Mouse (Mus musculus): ENCODE results near the gene Hydin.
"Not testable (repeated sequence)": the region's sequence is repeated elsewhere in the genome, so short reads cannot be mapped to it uniquely, and the experiment has no call there.

Hydin gene

DNA sequence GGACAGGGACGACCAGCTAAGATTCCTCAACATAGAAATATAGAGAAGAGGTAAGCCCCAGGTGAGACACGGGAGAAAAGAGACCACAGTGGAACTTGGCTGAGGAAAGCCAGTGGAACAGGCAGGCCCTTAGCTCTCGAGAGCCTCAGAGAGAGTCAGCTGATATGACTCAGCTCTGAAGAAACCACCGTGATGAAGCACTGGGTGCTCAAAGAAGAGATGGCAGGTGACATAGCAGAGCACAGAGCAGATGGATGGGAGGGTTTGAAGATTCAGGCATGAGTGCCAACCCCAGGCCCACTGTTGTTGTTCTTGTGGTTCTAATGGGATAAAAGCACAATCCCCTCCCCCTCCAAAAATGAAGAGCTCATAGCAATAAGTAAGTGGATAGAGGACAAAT is 190.6 kb downstream of the Hydin start:
- no peak for DNase-seq

DNA sequence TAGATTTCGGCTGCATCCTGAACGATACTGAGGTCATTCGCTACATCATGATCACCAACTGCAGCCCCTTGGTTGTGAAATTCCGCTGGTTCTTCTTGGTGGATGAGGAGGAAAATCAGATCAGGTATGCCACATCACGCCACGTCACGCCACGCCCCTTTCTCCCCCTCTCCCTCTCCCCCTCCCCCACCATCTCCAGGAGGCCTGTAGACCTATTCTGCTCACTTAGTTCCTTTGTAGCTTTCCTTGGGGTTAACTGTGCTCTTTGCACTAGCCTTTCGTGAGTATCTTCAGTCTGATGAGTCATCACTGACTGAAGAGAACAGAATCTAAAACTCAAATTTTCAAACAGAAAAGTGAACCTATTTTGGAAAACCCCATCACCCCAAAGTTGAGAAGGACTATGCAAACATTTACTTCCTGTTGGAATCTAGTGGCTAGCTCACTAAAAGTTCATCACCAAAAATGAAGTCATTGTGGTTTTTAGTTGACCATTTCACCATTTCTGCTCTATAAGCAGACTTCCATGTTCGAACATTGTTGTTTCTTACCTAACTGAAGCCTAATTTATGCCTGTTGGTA is 195.9 kb downstream of the Hydin start:
- no peak for DNase-seq

DNA sequence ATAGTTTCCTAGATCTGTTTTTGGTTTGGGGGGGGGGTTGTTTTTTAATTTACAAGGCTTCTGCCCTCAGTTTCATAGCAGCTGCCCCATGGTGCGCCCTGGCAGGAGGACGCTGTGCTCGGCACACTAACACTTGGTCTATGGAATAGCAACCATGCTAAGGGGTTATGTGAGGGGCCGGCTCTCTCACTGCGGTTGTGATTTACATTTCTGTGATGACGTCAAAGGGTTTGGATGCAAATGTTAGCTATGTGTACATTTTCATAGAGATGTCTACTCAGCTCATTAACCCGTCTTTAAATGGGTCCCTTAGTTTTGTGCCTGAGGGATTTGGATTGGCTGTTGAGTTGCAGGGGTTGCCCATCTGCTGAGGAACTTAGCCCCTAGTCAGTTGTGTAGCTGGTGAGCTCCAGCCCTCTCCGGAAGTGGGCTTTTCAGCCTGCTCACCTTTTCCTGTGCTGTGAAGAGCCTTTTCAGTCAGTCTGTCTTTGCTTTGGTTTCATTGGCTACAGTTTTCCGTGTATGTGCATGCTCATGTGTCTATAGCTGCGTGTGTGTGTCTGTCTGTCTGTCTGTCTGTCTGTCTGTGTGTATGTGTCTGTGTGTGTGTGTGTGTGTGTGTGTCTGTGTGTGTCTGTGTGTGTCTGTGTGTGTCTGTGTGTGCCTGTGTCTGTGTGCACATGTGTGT is 197.1 kb downstream of the Hydin start:
- DNase-seq = no peak

GRCm38 (mm10) chr8:110465606-110466005 is 198.8 kb downstream of the Hydin start:
- no peak for DNase-seq

- no peak for DNase-seq
Observed at GRCm38 (mm10) chr8:110477256-110477655, 210.5 kb downstream of the Hydin start.

DNA sequence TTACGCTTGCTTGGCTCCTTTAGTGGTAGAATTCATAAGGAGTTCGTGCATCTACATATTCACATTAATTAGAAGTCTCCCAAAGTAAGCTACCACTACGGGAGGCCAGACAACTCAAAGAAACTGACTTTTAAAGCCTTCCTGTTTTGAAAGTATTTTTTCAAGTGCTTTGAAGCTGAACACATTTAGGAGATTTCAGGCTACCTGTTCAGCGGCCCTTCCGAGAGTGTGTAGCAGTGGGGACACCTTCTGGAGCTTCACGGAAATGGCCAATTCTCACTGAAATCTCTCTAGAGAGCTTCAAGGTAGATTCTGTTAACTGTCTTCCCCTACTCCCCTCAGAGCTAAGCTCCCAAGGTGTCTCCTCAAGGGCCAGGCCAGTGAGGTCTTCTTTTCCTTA is 211.8 kb downstream of the Hydin start:
- no peak for DNase-seq

GRCm38 (mm10) chr8:110479401-110479800 is 212.6 kb downstream of the Hydin start:
- DNase-seq = no peak

DNA sequence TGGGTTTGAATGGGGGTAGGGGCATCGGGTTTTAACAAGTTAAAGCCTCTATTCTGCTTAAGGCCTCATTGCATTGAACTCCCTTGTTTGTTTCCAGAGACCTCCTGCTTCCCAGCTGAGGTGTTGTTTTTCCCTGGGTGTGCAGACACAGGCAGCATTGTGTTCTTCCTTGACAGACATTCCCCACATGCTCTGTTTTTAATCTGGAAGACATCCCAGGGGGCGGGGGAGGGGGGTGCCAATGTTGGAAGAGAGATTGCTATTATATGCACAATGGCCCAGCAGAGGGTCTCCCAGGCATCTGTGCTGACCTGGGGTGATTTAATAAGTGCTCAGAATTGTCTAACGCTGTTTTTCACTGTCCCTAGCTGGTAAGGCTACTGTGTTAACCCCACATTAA is 215.5 kb downstream of the Hydin start:
- no peak for DNase-seq

DNA sequence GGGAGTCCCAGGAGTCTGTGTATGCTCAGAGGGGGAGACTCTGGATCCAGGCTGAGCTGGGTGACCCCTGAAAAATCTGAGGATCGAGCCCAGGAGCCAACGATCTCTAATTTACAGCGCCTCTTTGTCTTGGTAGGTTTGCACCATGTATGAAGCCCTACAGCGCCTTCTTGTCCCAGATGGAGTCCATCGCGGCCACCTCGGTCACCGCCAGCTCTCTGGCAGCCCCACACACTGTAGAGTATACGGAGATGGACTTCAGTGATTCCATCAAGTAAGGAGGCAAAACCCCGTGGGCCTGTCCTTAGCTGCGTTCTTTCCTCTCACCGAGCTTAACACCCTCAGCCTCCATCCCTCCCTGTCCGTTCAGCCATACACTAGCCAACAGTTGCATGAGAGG is 218.5 kb downstream of the Hydin start:
- no peak for DNase-seq

- DNase-seq = no peak
Observed at GRCm38 (mm10) chr8:110486020-110486419, 219.2 kb downstream of the Hydin start.

DNA sequence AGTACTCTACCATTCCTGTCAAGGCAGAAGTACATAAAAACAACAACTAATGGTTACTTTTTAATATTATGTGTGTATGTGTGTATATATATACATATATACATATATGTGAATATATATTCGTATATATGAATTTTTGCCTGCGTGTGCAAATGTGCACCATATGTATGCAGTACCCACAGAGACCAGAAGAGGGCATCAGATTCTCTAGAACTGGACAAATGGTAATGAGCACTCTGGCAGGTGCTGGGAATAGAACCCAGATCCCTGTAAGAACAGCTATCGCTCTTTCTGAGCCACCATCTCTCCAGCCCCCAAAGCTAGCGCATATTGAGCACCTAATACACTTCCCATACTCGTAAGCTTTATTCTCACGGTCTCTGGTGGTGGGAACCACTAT is 220.9 kb downstream of the Hydin start:
- DNase-seq = no peak

- DNase-seq = peak; percentile 10
Observed at GRCm38 (mm10) chr8:110489344-110489743, 222.6 kb downstream of the Hydin start.

GRCm38 (mm10) chr8:110491118-110491517 is 224.3 kb downstream of the Hydin start:
- no peak for DNase-seq

DNA sequence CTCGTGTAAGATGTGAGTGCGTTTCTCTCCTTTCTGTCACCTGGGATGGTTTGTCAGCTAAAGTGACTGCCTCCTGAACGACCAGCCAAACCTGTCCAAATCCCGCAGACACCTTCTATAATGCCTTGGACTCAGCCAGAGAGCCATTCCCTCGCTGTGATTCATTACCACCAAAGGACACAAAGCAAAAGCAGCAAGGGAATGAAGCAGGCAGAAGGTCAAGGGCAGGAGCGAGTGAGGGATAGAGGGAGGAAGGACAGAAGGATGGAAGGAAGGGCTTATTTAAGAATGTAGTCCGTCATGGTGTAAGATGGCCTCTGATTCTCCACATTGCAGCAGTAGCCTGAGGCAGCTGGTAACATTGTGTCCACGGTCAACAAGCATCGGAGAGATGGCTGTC is 229.5 kb downstream of the Hydin start:
- no peak for DNase-seq

DNA sequence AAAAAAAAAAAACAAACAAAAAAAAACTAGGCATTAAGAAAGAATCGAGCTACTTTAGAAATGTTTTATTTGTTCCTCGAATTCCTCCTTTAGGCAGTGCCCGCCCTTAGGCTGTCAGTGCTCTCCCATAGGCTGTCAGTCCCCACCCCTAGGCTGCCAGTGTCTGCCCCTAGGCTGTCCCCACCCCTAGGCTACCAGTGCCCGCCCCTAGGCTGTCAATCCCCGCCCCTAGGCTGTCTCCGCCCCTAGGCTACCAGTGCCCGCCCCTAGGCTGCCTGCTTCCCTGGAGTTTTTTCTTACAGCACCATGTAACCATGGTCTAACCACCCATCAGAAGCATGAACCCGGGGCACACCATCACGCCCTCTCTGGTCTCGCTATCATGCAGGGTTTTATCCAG is 233.5 kb downstream of the Hydin start:
- DNase-seq = no peak

DNA sequence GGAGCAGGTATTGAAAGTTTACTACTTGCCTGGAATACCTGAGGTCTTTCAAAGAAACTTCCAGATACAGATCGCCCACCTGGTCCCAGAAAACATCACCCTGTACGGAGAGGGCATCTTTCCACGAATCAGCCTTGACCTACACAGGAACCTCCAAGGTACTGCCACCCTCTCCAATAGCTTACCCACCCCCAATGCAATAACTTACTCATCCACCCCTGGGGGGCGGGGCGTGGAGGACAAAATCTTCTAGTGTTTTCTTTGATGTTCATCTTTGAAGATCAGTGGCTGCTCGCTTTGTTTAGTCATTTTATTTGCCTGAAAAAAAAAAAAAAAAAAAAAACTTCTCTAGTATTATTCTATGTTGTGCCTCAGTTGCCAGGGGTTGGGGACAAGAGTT is 233.9 kb downstream of the Hydin start:
- no peak for DNase-seq

DNA sequence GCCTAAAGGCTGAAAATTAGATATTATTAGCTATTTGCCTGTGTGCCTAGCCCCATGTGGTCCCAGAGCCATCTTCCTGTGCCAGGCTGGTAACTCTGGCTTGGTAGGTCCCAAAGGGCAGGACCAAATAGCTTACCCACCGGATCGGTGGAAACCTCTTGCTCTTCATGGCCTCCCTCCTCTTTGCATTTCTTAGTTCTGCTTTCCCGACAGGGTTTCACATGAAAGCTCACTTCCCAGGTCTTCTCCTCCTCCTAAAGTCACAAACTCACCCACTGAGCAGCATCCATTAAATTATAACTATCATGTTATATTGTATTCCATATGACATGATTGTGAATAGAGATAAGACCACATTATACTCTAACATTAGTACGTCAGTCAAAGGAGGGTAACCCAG is 234.6 kb downstream of the Hydin start:
- DNase-seq = no peak

DNA sequence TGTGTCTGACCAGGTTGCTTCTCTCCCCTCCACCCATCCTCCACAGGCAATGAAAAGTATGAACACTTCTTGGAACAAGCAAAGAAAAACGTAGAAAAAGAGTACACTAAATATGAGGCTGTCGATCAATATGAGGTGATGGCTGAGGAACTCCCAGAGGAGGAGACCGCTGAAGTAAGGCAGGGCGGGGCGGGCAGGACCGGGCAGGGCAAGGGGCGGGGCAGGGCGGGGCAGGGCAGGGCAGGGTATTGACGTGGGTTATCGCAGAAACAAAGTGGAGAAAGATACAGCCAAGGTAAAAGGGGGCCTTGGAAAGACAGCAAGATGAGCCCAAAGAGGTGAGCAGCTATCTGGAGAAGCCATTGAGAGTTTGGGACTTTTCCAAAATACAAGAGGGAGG is 236.1 kb downstream of the Hydin start:
- no peak for DNase-seq

DNA sequence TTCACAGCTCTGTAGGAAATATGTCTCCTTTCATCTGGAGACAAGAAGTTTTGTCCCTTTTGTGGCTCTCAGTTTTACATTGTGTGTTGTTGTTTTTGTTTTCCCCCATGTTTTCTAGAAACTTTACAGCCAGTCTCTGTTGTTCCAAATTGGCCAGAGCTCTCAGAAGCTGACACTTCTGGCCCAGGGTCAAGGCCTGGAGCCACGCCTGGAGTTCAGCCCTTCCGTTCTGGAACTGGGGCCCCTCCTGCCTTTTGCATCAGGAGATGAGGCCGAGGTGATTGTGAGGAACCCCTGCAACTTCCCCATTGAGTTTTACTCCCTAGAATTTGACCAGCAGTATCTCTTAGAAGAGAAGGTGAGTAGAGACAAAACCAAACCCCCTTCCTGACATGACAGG is 242.0 kb downstream of the Hydin start:
- DNase-seq = no peak

DNA sequence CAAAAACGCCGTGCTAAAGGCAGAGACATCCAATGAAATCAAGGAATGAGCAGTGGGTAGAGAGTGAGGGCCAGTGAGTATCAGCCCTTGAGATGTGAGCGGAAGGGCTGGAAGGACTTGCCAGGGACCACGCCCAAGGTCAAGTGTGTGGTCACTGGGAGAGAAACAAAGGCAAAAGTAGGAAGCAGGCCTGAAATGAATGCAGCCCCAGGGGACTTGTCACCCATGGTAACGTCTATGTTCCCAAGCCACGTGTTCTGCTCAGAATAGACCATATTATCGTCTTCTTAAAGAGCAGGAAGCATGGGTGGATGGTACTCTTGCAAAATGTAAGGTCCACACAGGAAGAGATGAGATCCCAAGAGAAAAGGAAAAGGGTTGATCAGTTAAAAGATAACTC is 253.0 kb downstream of the Hydin start:
- DNase-seq = no peak

DNA sequence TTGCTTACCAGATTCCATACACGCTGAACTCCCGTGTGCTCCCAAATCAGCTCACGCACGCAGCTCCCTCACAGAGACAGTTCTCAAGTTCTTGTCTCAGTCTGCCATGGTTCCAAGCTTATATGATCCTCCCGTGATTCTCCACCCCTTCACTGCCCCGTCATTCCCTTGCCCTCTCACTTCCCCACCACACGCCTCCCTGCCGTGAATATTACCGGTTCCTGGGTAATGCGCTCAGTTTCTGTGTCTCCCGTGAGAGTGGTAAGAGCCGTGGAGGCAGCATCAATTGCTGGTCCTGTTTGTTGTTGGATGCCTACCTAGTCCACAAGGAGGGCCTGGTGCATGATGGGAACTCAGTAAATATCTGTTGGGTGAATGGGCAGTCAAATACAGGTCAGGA is 255.1 kb downstream of the Hydin start:
- DNase-seq = no peak

DNA sequence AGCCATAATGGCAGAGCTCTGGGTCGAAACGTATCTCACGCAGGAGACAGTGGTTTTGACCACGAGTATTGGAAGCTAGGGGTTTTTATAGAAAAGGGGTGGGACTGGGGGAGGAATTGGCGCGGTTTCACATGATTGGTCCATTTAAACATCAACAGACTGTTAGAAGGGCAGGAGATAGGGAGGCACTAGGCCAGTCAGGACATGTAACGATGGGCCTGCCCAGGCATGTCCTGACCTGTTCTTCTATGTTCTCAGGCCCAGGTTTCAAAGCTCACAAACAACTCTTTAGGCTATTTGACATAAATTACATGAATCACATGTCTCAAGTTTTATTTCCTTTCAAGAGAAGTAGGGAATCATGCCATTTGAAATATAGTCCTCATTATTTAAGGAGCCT is 255.7 kb downstream of the Hydin start:
- DNase-seq = not testable (repeated sequence)

- DNase-seq = no peak
Observed at GRCm38 (mm10) chr8:110522985-110523384, 256.2 kb downstream of the Hydin start.

- no peak for DNase-seq
Observed at GRCm38 (mm10) chr8:110525229-110525628, 258.5 kb downstream of the Hydin start.
